13 mouse cellular contexts compared by ENCODE assay signal in the genomic region with DNA sequence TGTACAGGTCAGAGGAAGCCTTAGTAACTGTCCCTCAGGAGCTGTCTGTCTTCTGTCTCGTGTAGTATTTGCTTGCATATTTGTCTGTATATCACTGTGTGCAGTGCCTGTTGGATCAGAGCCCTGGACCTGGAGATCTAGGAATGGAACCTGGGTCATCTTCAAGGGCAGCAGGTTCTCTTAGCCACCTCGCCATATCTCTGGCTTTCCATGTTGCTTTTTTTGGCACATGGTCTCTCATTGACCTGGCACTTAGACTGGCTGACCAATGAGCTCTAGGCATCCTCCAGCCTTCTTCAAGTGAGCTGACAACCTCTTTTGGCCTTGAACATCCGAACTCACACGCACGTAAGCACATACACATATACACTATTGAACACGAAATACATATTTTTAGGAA. TPM values are rescaled to one million over a fixed set of nuclear protein-coding genes. Genes with fewer than 3 reads are reported as not detected.
DNase-seq lines count a peak whose midpoint lies in the region; TF ChIP-seq lines count a peak whose summit lies in the region.
"Had no signal": no experiment of that assay in that cellular context is flagged by ENCODE, and none has a peak within 500 bp of the region (broad histone marks: within the 10 kb centered on the region; RNA-seq: fewer than 3 reads in every experiment).

No protein-coding gene starts in this region.

- WGBS in heart, adult 2 months: 50% methylated on average over 6 of the region's 6 CpGs
- 51% methylated on average over 6 of the region's 6 CpGs for WGBS in liver, adult 2 months

- no peaks in the 10 kb centered on the region; the same call in 1 of the 2 replicates for H3K36me3 ChIP-seq in heart, adult 2 months (ENCODE audit: control insufficient read depth, insufficient read depth, low read length)
- H3K36me3 ChIP-seq in liver, adult 2 months (ENCODE audit: control insufficient read depth, insufficient read depth, low read length): peaks cover 43% of the 10 kb centered on the region
- H3K36me3 ChIP-seq in megakaryocyte, embryonic 14.5 days (replicated peaks; ENCODE audit: low read length): peaks cover 72% of the 10 kb centered on the region
- H3K36me3 ChIP-seq: hindbrain, embryonic 15.5 days had no signal

- peak in 1 of 2 experiments; percentile 58 for DNase-seq in heart, adult 2 months
- no peak for DNase-seq in heart, postnatal 14 days
- peak; percentile 59 for DNase-seq in liver, adult 2 months (ENCODE audit: extremely low read depth, low read depth, low spot score)
- DNase-seq in liver: no peak
- DNase-seq in right cerebral cortex, postnatal 36 days (ENCODE audit: low spot score in 2 of 2): no peak
- DNase-seq in embryo, embryonic 10.5 days (ENCODE audit: low spot score): no peak
- DNase-seq: cerebellum, postnatal 25 days; gastrocnemius, postnatal 25 days; kidney, adult 18-20 months; retina, postnatal 1 day had no signal

- peak overlapping the region; percentile 58 for H3K27ac ChIP-seq in heart, adult 2 months
- peak overlapping the region; percentile 43; the same call in 1 of the 2 replicates for H3K27ac ChIP-seq in liver, adult 2 months (replicated peaks; ENCODE audit: insufficient read depth, low read depth, low read length)
- peak overlapping the region; percentile 42 for H3K27ac ChIP-seq in embryonic fibroblast, embryonic 13.5 days (ENCODE audit: insufficient read depth, low read length)
- H3K27ac ChIP-seq: hindbrain, embryonic 15.5 days had no signal

- H3K4me1 ChIP-seq in heart, adult 2 months (ENCODE audit: control insufficient read depth, insufficient read depth, low read length): peaks cover 20% of the 10 kb centered on the region
- H3K4me1 ChIP-seq in liver, adult 2 months (ENCODE audit: control insufficient read depth, insufficient read depth, low read length): peaks cover 58% of the 10 kb centered on the region
- peaks cover 12% of the 10 kb centered on the region for H3K4me1 ChIP-seq in embryonic fibroblast, embryonic 13.5 days (ENCODE audit: control insufficient read depth, insufficient read depth, low read length)
- H3K4me1 ChIP-seq in megakaryocyte, embryonic 14.5 days: peaks cover 83% of the 10 kb centered on the region
- H3K4me1 ChIP-seq: hindbrain, embryonic 15.5 days had no signal

- no peak overlapping the region for H3K4me3 ChIP-seq in heart, adult 2 months
- H3K4me3 ChIP-seq in liver, adult 2 months (ENCODE audit: insufficient read depth, low read depth, low read length): no peak overlapping the region
- H3K4me3 ChIP-seq in embryonic fibroblast, embryonic 13.5 days (ENCODE audit: insufficient read depth, low read length): no peak overlapping the region
- H3K4me3 ChIP-seq in megakaryocyte, embryonic 14.5 days (replicated peaks): peak overlapping the region; percentile 74
- H3K4me3 ChIP-seq: hindbrain, embryonic 15.5 days had no signal

- H3K9me3 ChIP-seq in megakaryocyte, embryonic 14.5 days: no peaks in the 10 kb centered on the region
- H3K9me3 ChIP-seq: hindbrain, embryonic 15.5 days had no signal

- peaks cover 1% of the 10 kb centered on the region; the same call in 1 of the 2 replicates for H3K79me2 ChIP-seq in heart, adult 2 months (replicated peaks; ENCODE audit: control insufficient read depth, insufficient read depth, low read length)
- H3K79me2 ChIP-seq in liver, adult 2 months (ENCODE audit: control insufficient read depth, insufficient read depth, low read length): peaks cover 62% of the 10 kb centered on the region

- H3K9ac ChIP-seq in heart, adult 2 months (ENCODE audit: low read depth, low read length): no peak overlapping the region; the same call in 1 of the 2 replicates
- no peak overlapping the region for H3K9ac ChIP-seq in liver, adult 2 months (ENCODE audit: low read depth, low read length)
- H3K9ac ChIP-seq: hindbrain, embryonic 15.5 days had no signal

- peak; percentile 40; the same call in 1 of the 2 replicates for TF ChIP-seq EP300 in heart, adult 2 months (IDR thresholded peaks at IDR 0.05; ENCODE audit: insufficient read depth, low read depth, low read length)

- TF ChIP-seq CTCF in heart, adult 2 months (IDR thresholded peaks at IDR 0.05): no peak
- TF ChIP-seq CTCF in liver, adult 2 months (IDR thresholded peaks at IDR 0.05; ENCODE audit: low read depth, low read length): no peak
- no peak for TF ChIP-seq CTCF in embryonic fibroblast, embryonic 13.5 days (IDR thresholded peaks at IDR 0.05; ENCODE audit: borderline replicate concordance, insufficient read depth, low read length)

- H3K27me3 ChIP-seq in heart, adult 2 months (ENCODE audit: control insufficient read depth, insufficient read depth, low read length): no peaks in the 10 kb centered on the region
- no peaks in the 10 kb centered on the region for H3K27me3 ChIP-seq in liver, adult 2 months (ENCODE audit: control insufficient read depth, insufficient read depth, low read length)
- no peaks in the 10 kb centered on the region for H3K27me3 ChIP-seq in megakaryocyte, embryonic 14.5 days (replicated peaks)
- H3K27me3 ChIP-seq: hindbrain, embryonic 15.5 days had no signal

- TF ChIP-seq POLR2A in heart, adult 2 months (IDR thresholded peaks at IDR 0.05; ENCODE audit: insufficient read depth, low read depth, low read length): no peak
- TF ChIP-seq POLR2A in liver, adult 2 months (IDR thresholded peaks at IDR 0.05; ENCODE audit: extremely low read depth, insufficient read depth, low read length): no peak
- TF ChIP-seq POLR2A in embryonic fibroblast, embryonic 13.5 days (IDR thresholded peaks at IDR 0.05; ENCODE audit: low read depth, low read length): no peak

- intact Hi-C loops in heart, adult 2 months (cut with DNase I): no loop called here
- intact Hi-C loops in heart, postnatal 14 days (cut with DNase I): no loop called here

RNA-seq across cellular contexts. Expression of a gene that starts 32.4 kb away (rescaled TPM):
- 10 to 100 TPM; 63.0 to 77.4 TPM for total RNA-seq in heart, adult 2 months (2021)
- polyA plus RNA-seq in heart, adult 2 months (2012; rRNA removed): 76.7 and 93.6 TPM in 2 replicates
- total RNA-seq in heart, postnatal 14 days (2021): 10 to 100 TPM; 56.2 to 57.7 TPM
- 284 and 345 TPM in 2 replicates for total RNA-seq in liver, adult 2 months (2014; rRNA removed)
- polyA plus RNA-seq in liver, adult 2 months (2012; rRNA removed): 211 and 254 TPM in 2 replicates
- 58.5 and 98.3 TPM in 2 replicates for polyA plus RNA-seq in embryonic fibroblast, embryonic 13.5 days (2011; ENCODE audit: insufficient read length, low read depth, missing spikeins)
- polyA plus RNA-seq in megakaryocyte, embryonic 14.5 days (2012; ENCODE audit: insufficient read depth, low replicate concordance): 112 and 330 TPM in 2 replicates

RNA-seq across cellular contexts. Expression of a gene that starts 42.1 kb away (rescaled TPM):
- 10 to 100 TPM; 13.6 to 19.3 TPM for total RNA-seq in heart, adult 2 months (2021)
- polyA plus RNA-seq in heart, adult 2 months (2012; rRNA removed): 18.5 and 27.3 TPM in 2 replicates
- total RNA-seq in heart, postnatal 14 days (2021): 10 to 100 TPM in 1 of 2 experiments, 1 to 10 TPM in 1; 10.0 to 10.3 TPM
- 55.2 and 58.1 TPM in 2 replicates for total RNA-seq in liver, adult 2 months (2014; rRNA removed)
- polyA plus RNA-seq in liver, adult 2 months (2012; rRNA removed): 52.9 and 76.6 TPM in 2 replicates
- polyA plus RNA-seq in embryonic fibroblast, embryonic 13.5 days (2011; ENCODE audit: insufficient read length, low read depth, missing spikeins): 89.3 and 94.7 TPM in 2 replicates
- polyA plus RNA-seq in megakaryocyte, embryonic 14.5 days (2012; ENCODE audit: insufficient read depth, low replicate concordance): 13.5 and 55.6 TPM in 2 replicates
